Mouse (Mus musculus) urinary bladder, postnatal 25 days (tissue): Measurements from ENCODE around the gene Phpt1.

Experiments
- DNase-seq: peaks from one replicate; pipeline ENCODE4 v3.0.0; 2022; ENCODE audit warnings: low spot score

Phpt1 gene

GRCm38 (mm10) chr2:25582466-25583119 lies 7.6 kb upstream of the Phpt1 start:
- no peak for DNase-seq

DNA sequence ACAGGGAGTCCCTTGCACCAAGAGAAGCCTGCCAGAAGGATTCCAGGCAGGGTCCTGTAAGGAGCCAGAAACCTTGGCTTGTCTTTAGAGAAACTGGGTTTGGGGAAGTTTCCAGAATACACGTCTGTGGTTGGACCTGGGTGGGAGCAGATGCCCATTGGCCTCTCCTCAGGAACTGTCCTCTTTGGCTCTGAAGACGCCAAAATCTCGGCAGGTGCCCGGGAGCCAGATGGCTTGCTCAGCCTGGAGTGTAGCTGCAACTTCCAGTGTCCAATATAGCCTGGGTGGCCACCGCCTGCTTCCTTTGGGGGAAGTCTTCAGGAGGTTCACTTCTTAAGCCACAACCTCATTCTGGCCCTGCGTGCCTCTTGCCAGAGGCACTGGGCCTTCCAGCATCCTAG lies 6.9 kb upstream of the Phpt1 start:
- DNase-seq = no peak

DNA sequence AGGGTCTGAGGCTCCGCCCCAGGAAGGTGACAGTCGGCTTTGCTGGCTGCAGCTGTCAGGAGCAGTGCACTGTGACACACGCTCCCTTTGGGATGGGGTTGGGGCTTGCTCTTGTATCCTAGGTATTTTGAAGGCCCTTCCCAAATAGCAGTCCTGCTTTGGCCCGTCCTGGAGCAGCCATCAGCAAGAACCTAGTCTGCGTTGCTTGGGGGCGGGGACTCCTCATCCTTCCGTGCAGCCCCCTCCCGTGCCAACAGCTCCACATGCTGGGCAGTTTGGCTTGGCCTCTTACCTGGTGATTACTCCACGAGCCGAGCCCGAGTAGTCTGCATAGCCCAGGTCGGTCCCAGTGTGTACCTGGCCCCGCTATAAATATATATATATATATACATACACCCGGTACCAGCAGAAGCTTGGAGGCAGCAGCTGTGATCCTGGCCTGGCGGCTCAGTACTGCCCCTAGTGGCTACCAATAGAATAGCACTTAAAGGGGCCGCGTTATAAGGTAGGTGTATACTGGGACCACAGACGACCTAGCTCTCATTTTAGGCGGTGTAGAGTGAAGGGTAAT lies 6.4 kb upstream of the Phpt1 start, which contains the start of gene Ajm1:
Ajm1 (minus strand) TSS at position 464 of the 571 bp plus-strand sequence.
- peak; percentile 55 for DNase-seq

GRCm38 (mm10) chr2:25580621-25581101 lies 5.6 kb upstream of the Phpt1 start:
- DNase-seq = no peak

- DNase-seq = no peak
Observed at GRCm38 (mm10) chr2:25579737-25580460, 4.9 kb upstream of the Phpt1 start.

DNA sequence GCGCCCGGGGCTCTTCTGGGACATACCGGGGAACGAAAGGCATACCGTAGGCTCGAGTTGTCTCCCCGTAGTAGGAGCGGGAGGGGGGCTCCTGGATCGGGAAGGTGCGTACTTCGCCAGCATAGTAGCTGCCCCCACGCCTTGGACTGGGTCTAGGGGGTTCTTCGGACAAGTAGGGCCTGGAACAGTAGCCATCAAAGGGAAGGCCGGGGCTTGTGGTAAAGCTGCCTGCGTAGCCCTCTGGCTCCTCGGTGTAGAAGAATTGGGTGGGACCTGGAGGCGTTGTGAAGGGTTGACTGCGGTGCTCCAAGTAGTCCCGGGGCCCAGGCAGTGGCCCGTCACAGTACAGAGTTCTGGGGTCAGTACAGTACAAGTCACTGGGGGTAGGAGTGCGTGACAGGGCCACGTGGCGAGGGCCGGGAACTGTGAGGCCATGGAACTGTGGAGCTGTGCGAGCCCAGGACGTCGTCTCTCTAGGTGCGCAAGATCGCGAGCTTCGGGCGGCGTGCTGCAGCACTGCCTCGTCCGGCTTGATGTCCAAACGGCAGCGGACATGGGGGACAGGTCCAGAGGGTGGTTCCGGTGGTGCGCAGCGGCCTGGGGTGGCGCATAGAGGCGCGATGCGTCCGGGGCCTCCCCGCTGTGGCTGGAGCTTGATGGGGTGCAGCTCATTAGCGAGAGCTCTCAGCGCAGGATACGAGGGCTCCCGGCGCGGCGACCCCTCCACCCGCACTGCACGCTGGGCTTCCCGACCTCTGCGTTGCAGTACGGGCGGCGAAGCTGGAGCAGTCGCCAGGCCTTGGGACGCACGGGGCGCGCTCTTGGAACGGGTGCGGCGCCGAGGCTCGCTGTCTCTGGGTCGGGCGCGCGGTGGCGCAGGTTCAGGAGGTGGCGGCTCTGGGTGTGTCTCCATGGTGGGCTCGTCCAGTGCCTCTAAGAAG lies 4.0 kb upstream of the Phpt1 start:
- no peak for DNase-seq

DNA sequence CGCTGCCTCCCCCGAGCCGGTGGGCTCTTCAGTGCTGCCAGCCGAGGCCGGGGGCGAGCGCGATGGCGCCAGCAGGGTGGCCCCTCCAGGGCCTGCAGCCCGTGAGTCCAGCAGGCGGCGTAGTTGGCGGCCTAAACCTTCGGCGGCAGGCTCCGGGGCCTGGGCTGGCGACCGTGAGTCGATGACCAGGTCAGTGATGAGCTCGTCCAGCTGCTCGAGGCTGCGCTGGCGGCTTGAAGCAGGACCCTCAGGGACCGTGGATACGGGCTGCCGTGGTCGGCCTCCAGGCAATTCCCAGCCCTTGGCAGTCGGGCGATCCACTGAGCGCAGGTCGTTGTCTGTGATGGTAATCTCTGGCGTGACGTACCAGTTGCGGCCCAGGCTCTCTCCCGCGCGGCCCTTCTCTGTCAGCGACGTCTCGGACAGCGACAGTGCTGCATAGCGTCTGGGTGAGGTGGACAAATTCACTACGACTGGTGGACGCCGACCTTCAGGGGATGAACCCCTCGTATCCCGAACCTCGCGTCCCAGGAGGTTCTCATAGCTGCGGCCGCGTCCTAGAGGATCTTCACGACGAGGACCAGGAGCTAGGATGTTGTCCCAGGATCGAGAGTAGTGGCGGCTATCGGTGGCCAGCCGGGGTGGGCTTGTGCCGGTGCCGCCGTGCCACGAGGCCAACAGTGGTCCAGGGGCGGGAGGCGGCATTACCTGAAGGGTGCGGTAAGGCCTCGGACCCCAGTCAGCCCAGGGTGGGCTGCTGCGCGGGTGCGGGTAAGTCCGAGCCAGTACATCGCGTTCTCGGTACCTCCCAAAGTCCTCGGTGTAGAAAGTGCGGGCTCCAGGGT lies 3.1 kb upstream of the Phpt1 start:
- no peak for DNase-seq

DNA sequence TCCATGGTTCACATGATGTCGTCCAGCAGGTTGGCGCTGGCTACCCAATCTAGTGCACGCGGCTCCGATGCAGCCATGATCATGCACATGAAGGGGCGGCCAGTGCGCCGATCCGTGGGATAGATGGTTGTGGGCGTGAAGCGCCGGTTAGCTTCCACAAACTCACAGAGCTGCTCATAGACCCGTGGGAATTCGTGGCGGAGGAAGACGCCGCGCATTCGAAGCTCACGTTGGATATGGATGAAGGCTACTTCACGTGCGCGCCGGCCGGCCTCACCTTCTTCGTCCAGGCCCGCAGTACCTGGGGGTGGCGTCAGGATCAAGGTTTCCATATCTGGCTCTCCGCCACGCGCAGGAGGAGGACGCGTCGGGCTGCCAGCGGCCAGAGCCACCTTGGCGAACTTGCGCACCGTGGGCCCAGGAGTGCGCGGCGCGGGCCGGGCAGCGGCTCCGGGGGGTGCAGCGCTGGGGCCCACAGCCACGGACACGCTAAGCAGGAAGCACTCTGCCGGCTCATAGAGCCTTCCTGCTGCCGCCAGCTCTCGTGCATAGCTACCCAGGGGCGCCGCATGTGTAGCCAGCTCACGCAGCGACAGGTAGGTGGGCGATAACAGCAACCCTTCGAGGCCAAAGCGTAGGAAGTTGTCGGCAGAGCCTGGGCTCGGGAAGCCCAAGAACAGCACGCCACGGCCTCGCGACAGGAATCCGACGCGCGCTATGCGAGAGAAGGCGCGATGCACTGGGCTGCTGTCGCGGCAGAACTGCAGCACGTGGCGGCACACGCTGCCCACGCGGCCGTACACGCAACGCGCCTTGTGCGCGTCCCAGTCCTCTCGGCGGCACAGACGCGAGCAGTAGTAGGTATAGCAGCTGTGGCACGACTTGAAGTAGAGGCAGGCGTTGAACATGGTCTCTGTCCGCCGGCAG lies 2.2 kb upstream of the Phpt1 start:
- no peak for DNase-seq

GRCm38 (mm10) chr2:25576028-25576850 lies 1.2 kb upstream of the Phpt1 start:
- DNase-seq = no peak

GRCm38 (mm10) chr2:25575432-25576027 lies 506 bp upstream of the Phpt1 start:
- DNase-seq = no peak

DNA sequence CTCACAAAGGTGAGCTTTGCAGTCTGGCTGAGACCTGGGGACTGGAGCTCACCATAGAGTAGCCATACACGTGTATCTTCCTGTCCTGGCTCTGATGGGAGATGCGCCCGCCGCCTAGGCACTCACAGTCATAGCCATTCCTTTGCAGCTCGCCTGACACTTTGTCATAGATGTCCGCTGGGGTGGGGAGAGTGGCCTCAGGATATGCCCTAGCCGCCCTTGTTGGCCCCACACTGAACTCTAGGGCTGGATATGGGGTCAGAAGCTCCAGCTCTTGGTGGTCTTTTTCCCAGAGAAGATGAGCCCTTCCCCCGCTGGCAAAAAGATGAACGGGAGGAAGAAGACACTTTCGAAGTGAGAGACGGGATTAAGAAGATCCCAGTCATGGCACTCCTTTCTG lies 888 bp downstream of the Phpt1 start:
- DNase-seq = no peak

DNA sequence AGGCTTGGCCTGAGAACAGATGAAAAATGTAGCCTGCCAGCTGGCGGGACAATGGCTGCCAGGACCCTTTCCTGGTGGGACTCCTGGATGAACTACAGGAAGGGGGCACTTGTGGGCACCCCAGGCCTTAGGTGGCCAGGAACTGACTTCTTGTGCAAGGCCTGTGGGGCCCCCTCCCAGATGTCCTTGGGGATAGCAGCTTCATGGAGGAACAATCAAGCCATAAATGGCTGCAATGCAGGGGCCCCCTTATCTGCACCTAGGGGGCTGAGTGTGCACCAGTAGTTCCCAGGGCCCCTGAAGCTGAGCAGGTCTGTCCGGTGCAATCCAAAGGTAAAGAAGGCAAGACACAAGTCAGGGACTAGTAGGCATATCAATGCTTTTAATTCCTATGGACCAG lies 2.0 kb downstream of the Phpt1 start:
- no peak for DNase-seq

DNA sequence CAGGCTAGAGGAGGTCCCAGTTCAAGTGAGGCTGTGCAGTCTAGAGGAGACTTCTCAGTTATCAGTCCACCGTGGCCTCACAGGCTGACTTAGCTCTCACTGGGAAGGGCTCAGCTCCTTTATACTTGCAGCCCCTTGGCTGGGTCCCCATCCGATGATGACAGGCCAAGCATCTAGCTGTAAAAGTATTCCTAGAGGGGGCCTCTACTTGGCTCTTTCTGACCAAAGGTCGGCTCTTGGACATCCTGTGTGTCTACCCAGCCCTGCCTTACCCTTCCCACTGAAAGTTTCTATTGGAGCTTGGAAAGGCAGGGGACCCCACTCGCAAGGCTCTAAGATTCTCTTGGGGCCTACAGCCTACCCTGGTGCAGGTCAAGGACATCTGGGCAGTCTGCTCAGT lies 3.8 kb downstream of the Phpt1 start:
- DNase-seq = no peak

DNA sequence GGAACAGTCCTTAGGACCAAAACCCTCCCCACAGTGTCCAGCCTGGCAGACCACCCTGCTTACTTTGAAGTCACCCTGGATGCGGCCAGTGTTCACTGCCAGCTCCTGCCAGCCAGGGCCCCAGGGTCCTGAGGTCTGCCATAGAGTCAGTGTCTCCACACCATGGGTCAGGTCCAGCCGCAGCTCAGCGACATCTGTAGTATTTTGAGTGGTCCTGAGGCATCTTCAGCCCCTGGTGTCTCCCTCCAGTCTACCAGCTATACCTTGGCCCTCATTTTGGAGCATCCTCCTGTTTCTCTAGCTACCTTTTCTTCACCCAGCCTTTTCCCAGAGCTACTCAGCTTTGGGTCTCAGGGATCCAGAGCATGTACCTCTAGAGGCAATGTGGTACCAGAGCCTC lies 5.7 kb downstream of the Phpt1 start:
- DNase-seq = no peak

- no peak for DNase-seq
Observed at GRCm38 (mm10) chr2:25568473-25569019, 6.5 kb downstream of the Phpt1 start.

DNA sequence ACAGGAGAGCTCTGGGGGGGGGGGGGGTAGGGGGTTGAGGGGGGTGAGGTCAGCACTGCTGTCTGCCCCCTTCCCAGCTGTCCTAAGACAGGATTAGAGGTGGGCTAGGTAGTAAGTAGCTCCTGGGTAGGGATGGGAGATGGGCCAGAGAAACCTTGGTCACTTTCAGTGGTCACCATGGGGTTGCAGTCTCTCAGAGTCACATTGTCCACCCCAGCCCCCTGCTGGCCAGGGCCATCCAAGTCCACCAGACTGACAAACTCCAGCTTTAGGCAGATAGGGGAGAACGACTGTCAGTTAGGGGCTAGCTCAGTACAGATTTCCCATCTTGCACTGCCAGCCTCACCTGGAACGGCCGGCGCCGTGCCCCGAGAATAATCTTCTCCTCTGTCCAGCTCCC lies 8.5 kb downstream of the Phpt1 start:
- DNase-seq = no peak

GRCm38 (mm10) chr2:25565741-25566140 lies 9.3 kb downstream of the Phpt1 start:
- no peak for DNase-seq

DNA sequence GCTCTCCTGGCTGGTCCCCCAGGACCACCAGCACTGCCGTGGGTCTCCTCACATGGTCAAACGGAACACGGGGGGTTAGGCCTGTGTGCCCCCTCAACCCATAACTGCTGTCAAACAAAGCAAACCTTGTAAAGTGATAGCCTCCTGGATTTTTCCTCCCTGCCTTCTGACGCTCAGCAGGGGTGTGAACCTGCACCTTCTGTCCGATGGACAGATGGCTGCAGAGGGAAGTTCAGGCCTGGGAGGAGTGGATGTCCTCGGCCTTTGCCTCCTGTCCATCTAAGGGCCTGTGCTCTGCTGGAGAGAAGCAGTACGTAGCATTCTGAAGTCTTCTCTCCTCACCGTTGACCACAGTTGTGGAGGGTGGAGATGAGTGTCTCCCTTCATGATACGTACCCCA lies 13.1 kb downstream of the Phpt1 start:
- DNase-seq = no peak

DNA sequence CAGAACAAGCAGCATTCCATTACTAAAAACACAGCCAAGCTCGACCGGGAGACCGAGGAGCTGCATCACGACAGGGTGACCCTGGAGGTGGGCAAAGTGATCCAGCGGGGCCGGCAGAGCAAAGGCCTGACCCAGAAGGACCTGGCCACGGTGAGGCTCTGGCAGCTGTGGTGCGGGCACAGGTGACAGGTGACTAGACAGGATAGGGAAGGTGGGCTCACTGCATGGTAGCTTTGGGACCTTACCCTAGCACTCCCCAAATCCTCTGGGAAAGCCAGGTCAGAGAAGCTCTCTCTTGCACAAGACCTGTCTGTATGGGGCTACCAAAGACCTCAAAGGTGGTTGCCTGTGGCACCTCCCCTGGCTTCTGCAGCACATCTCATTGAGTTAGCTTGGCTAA lies 14.5 kb downstream of the Phpt1 start:
- DNase-seq = no peak
